Mouse (Mus musculus) cerebellum, adult 2 months (tissue): Measurements from ENCODE around the gene Dlk2.

ENCODE experiments used
- CTCF ChIP-seq: fragments of 200-500 bp; IDR thresholded peaks from 2 replicates; pipeline ENCODE4 v1.5.1; 2011; ENCODE audit warnings: low read depth, mild to moderate bottlenecking, control low read depth, low read length, moderate library complexity, borderline replicate concordance; ENCODE audit not compliant: insufficient read depth
- POLR2A ChIP-seq: fragments of 200-500 bp; IDR thresholded peaks from 2 replicates; pipeline ENCODE4 v1.6.1; 2011; ENCODE audit warnings: low read length, control low read depth, borderline replicate concordance; ENCODE audit not compliant: insufficient read depth

DNA sequence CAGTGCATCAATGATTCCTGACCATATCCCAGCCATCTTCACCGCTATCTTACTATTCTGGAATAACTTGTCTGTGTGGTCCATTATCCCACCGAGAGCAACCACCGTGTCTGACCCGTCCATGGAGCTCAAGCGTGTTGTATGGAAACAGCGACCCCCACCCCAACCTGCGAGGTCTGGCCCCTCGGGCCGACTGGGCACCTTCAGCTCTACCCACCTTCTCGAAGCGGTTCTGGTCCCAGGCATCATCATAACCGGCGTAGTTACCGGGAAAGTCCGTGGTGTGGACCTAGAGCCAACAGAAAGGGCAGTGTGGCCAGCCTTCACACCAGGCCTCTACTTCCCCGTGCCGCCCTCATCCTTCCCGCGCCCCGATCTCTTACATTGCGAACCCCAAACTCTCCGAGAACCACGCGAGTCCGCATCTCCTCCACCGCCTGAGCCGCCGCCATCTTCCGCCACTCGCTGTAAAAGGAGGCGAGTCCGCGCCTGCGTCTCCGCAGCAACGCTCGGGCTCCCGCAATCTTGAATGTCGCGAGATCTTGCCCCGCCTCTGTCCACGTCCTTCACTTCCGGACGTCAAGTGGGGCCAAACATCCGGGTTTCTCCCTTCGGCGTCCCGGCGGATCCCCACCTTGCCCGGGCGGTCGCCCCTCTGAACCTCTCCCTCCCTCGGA lies 49.6 kb upstream of the Dlk2 start, which contains the start of the genes Polr1c and Yipf3:
- TF ChIP-seq CTCF (no peak), POLR2A (peak; percentile 90)
